Mouse (Mus musculus): ENCODE data around the gene Arsb. TPM values are rescaled to one million over a fixed set of nuclear protein-coding genes. Genes with fewer than 3 reads are reported as not detected.
"Not testable (repeated sequence)": the region's sequence is repeated elsewhere in the genome, so short reads cannot be mapped to it uniquely, and the experiment has no call there.

Arsb gene
- polyA plus RNA-seq, 1 experiment from 2014 or later: 5.4 TPM

DNA sequence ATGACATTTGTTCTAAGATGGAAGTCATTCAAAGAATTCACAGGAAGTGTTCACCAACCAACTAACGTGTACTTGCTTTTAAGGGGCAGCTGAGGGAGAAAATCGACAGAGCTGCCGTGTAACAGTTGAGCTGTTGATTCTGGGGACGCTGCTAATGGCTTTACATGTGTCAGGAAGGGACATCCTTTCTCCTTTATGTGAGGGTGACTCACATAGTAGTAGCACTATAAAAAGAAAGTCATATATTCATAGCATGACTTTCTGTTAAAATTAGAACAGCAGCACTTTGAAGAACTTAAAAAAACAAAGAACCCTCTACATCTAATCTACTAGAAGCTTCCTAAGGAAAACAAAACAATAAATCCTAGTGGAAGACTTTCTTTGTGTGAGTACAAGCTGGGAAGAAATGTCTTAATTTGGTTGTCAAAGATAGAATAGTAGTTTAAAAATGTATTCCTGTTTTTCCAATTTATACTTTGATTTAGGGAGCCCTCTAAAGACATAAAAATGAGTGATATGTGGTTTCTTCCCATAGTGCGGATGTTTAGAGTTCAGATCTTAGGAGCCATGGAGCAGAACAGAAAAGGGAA, 25.7 kb downstream of the Arsb start:
- H3K27ac ChIP-seq (replicated peaks): no peak overlapping the region
- DNase-seq (ENCODE audit: low spot score): no peak
- WGBS: 80% methylated on average over 5 of the region's 5 CpGs
- H3K36me3 ChIP-seq (replicated peaks): peaks cover 5% of the 10 kb centered on the region; the same call in 1 of the 2 replicates
- H3K9me3 ChIP-seq: 0 out of 2 replicates have a peak, but pooled peaks cover 4% of the 10 kb centered on the region
- H3K27me3 ChIP-seq (replicated peaks; ENCODE audit: low read depth, poor library complexity, severe bottlenecking): no peaks in the 10 kb centered on the region
- H3K4me3 ChIP-seq: no peak overlapping the region
- H3K4me1 ChIP-seq: peaks cover 8% of the 10 kb centered on the region

DNA sequence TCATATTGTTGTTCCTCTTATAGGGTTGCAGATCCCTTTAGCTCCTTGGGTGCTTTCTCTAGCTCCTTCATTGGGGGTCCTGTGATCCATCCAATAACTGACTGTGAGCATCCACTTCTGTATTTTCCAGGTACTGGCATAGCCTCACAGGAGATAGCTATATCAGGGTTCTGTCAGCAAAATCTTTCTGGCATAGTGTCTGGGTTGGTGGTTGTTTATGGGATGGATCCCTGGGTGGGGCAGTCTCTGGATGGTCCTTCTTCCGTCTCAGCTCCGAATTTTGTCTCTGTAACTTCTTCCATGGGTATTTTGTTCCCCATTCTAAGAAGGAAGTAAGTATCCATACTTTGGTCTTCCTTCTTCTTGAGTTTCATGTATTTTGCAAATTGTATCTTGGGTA, 38.9 kb downstream of the Arsb start:
- WGBS: 90% methylated on average over 2 of the region's 2 CpGs

DNA sequence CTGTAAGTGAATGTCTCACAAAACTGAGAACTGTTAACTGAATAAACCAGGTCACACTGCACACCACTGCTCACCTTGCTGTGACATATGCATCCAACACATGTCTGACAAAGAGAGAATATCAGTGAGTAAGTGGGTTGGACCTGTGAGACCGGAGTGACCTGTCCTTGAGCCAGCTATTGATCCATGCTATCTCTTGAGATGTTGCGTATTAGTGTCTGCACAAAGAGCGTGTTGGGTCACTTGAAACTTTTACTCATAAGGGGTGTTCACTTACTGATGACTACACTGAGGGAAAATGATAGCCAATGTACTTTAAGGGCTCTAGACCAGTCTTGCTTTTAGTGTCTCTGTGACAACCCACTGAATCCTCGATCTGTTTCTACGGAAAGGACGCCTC, 42.7 kb downstream of the Arsb start:
- no peak for DNase-seq (ENCODE audit: low spot score)
- whole genome bisulfite sequencing: 93% methylated on average over 6 of the region's 6 CpGs
- no peak overlapping the region for H3K27ac ChIP-seq (replicated peaks)
- H3K27me3 ChIP-seq (replicated peaks; ENCODE audit: low read depth, poor library complexity, severe bottlenecking): no peaks in the 10 kb centered on the region; the same call in 1 of the 2 replicates
- peaks cover 6% of the 10 kb centered on the region; the same call in 1 of the 2 replicates for H3K4me1 ChIP-seq
- no peaks in the 10 kb centered on the region for H3K9me3 ChIP-seq
- no peak overlapping the region for H3K4me3 ChIP-seq
- H3K36me3 ChIP-seq (replicated peaks): no peaks in the 10 kb centered on the region

More for the DNA sequence above, 38.9 kb downstream of the Arsb start:
- DNase-seq (ENCODE audit: low spot score); H3K36me3 ChIP-seq (replicated peaks); H3K27me3 ChIP-seq (replicated peaks; ENCODE audit: low read depth, poor library complexity, severe bottlenecking); H3K4me1 ChIP-seq; H3K27ac ChIP-seq (replicated peaks); H3K9me3 ChIP-seq; H3K4me3 ChIP-seq: not testable (repeated sequence)

DNA sequence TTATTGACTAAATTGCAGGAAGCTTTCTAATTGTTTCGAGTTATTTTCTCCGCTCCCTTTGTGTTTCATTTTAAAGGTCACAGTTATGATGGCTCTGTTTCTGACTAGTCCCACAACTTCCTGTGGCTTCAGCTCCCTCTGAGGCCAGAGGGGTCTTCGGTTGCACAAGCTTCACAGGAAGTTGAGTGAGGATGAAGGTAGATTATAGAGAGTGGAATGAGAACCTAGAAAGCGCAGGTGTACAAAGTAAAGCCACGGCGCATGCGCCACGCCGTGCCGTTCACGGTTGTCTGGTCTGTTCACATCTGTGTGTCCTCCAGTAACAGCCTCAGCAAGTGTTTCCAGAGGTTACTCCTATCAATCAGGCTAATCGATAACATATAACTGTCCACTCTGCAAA, 43.2 kb downstream of the Arsb start:
- H3K27me3 ChIP-seq (replicated peaks; ENCODE audit: low read depth, poor library complexity, severe bottlenecking): no peaks in the 10 kb centered on the region; the same call in 1 of the 2 replicates
- no peaks in the 10 kb centered on the region for H3K36me3 ChIP-seq (replicated peaks)
- peaks cover 6% of the 10 kb centered on the region; the same call in 1 of the 2 replicates for H3K4me1 ChIP-seq
- 92% methylated on average over 12 of the region's 12 CpGs for WGBS
- no peak overlapping the region for H3K27ac ChIP-seq (replicated peaks)
- no peak overlapping the region for H3K4me3 ChIP-seq
- H3K9me3 ChIP-seq: no peaks in the 10 kb centered on the region
- DNase-seq (ENCODE audit: low spot score): no peak

DNA sequence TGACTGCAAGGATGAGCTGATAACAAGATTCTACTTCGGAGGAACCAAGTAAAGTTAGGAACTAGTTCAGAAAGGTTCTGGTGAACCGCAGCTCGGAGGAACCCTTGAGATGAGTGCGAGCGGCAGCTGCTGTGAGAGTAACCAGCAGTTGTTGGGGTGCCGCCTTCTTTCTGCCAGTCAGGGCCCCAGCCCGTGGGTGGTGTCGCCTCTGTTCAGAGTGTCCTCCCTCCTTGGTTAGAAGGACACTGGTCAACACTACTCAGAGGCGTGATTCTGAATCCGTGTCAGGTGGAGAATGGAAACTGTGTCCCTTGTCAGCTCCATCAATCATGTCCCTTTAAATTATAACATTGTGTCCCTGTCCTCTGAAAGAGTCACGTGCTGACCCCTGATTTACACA, 43.7 kb downstream of the Arsb start:
- DNase-seq (ENCODE audit: low spot score): no peak
- no peak overlapping the region for H3K4me3 ChIP-seq
- H3K4me1 ChIP-seq: peaks cover 6% of the 10 kb centered on the region; the same call in 1 of the 2 replicates
- no peaks in the 10 kb centered on the region for H3K36me3 ChIP-seq (replicated peaks)
- 89% methylated on average over 11 of the region's 11 CpGs for WGBS
- H3K9me3 ChIP-seq: no peaks in the 10 kb centered on the region
- no peaks in the 10 kb centered on the region; the same call in 1 of the 2 replicates for H3K27me3 ChIP-seq (replicated peaks; ENCODE audit: low read depth, poor library complexity, severe bottlenecking)
- no peak overlapping the region for H3K27ac ChIP-seq (replicated peaks)

DNA sequence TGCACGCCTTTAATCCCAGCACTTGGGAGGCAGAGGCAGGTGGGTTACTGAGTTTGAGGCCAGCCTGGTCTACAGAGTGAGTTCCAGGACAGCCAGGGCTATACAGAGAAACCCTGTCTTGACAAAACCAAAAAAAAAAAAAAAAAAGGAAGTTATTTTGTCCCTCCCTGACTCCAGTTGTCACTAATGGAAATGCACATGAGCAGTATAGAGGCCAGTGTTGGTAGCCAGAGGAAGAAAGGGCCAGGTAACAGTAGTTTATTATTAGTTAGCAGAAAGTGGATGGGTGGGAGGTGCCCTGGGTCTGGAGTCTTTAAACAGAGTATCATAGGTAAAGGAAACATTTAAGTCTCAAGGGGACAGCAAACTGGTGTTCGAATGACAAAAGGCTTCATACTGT, 44.7 kb downstream of the Arsb start:
- H3K27ac ChIP-seq (replicated peaks): no peak overlapping the region
- no peak for DNase-seq (ENCODE audit: low spot score)
- no peaks in the 10 kb centered on the region for H3K9me3 ChIP-seq
- no peak overlapping the region for H3K4me3 ChIP-seq
- peaks cover 6% of the 10 kb centered on the region; the same call in 1 of the 2 replicates for H3K4me1 ChIP-seq
- H3K36me3 ChIP-seq (replicated peaks): no peaks in the 10 kb centered on the region
- 87% methylated on average over 2 of the region's 2 CpGs for WGBS
- H3K27me3 ChIP-seq (replicated peaks; ENCODE audit: low read depth, poor library complexity, severe bottlenecking): no peaks in the 10 kb centered on the region; the same call in 1 of the 2 replicates

DNA sequence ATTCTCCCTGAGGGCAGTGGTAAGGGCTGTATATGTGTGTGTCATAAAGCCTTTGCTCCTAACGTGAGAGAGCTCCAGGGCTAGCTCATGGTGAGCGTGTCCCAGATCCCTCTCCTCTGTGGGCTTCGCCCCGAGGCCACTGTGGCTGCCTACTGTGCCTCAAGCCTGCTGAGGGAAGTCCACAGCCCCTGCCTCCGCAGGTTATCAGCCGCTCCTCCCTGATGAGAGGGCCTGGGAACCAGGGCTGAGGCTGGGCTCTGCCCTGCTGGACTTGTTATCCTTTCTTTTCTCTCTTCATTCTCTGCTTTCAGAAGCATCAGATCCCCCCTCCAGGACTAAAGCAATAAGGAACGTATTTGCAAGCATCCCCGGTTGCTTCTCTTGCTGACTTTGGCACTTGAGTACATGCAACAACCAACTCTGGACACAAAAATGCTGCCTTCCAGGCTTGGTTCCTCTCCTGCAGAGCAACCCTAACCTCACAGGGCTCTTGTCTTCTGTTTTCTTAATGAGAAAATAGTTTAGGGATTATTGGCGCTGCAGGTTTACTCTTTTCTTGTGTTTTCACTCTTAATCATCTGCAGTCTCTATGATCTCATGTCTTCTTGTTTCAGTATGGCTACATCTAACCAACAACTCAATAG, 45.4 kb downstream of the Arsb start:
- Histone ChIP-seq H3K4me3 (no peak overlapping the region), H3K27ac (replicated peaks) (no peak overlapping the region; the same call in 1 of the 2 replicates), H3K27me3 (replicated peaks; ENCODE audit: low read depth, poor library complexity, severe bottlenecking) (no peaks in the 10 kb centered on the region; the same call in 1 of the 2 replicates), H3K36me3 (replicated peaks) (no peaks in the 10 kb centered on the region), H3K4me1 (peaks cover 6% of the 10 kb centered on the region; the same call in 1 of the 2 replicates), H3K9me3 (no peaks in the 10 kb centered on the region)
- no peak for DNase-seq (ENCODE audit: low spot score)
- 35% methylated on average over 9 of the region's 9 CpGs for WGBS

DNA sequence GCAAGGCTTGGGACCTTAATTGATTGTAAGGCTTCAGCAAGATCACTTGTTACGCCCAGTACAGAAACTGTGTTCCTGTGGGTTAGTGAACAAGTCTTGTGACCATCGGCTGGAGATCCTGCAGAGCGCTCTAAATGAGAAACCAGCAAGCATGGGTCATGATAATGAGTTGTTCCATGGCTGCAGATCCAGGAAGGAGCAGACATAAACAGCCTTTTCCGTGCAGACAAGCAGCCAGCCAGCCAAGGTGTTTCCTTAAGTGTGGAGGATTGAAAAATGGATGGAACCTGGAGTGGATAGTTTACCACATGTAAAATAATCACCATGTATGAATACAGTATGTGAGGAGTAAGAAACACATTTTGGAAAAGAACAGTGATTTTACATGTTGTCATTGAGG, 48.7 kb downstream of the Arsb start:
- Histone ChIP-seq H3K36me3 (replicated peaks) (no peaks in the 10 kb centered on the region), H3K4me3 (no peak overlapping the region), H3K9me3 (no peaks in the 10 kb centered on the region), H3K27me3 (replicated peaks; ENCODE audit: low read depth, poor library complexity, severe bottlenecking) (no peaks in the 10 kb centered on the region; the same call in 1 of the 2 replicates), H3K4me1 (peaks cover 6% of the 10 kb centered on the region; the same call in 1 of the 2 replicates), H3K27ac (replicated peaks) (no peak overlapping the region)
- 90% methylated on average over 4 of the region's 4 CpGs for WGBS
- DNase-seq (ENCODE audit: low spot score): no peak

DNA sequence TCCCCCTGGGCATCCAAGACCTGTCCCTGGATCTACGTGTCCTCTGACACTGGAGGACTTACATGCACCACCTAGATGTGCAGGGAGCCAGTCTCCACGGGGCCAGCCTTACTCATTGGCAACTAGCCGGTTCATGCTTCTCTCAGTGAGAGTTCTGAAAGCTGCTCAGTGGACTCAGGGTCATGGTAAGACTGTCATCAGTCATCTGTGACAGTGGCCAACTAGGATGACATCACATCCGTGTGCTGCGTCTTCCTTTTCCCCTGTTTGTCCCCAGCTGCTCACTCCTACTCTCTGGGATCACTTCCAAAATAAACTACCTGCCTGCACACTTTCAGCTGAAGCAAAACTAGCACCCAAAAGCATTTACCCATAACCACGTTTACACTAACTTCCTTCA, 50.6 kb downstream of the Arsb start:
- Histone ChIP-seq H3K27me3 (replicated peaks; ENCODE audit: low read depth, poor library complexity, severe bottlenecking) (no peaks in the 10 kb centered on the region), H3K4me1 (peaks cover under 1% of the 10 kb centered on the region; the same call in 1 of the 2 replicates), H3K9me3 (no peaks in the 10 kb centered on the region), H3K27ac (replicated peaks) (no peak overlapping the region), H3K36me3 (replicated peaks) (no peaks in the 10 kb centered on the region), H3K4me3 (no peak overlapping the region)
- DNase-seq (ENCODE audit: low spot score): no peak
- 82% methylated on average over 6 of the region's 6 CpGs for WGBS

DNA sequence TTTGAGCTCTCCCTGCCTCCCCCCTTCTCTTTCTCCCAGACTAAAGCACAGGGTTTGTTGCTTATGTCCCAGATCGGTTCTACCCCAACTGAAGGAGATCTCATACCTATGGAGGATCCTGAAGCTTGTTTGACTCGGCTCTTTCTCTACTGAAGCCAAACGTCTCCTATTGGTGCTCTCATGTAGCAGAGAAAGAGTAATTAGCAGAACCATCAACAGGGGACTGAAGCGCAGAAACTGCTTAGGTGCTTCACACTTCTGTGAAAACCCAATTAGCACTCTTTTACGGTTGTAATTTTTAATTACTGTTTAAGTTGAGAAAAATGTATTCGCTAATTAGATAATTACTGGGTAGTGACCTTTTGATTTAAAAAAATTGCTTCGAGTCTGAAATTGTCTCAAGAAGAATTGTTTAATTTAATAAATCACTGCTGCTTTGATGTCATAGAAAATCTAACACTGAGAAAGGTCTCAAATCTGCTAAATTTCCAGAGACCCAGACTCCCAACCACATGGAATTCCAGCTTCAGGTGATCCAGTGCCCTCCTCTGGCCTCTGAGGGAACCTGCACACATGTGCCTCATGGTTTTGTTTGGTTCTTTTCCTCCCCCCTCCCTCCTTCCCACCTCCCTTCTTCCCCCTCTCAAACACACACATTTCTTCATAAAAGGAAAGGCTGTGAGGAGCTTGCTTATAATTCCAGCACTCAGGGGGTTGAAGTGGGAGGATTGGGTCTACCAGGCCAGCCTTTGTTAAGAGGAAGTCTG, 54.5 kb downstream of the Arsb start:
- Histone ChIP-seq H3K36me3 (replicated peaks) (no peaks in the 10 kb centered on the region), H3K27me3 (replicated peaks; ENCODE audit: low read depth, poor library complexity, severe bottlenecking) (no peaks in the 10 kb centered on the region), H3K9me3 (no peaks in the 10 kb centered on the region), H3K4me1 (peaks cover 8% of the 10 kb centered on the region), H3K4me3 (no peak overlapping the region), H3K27ac (replicated peaks) (no peak overlapping the region)
- WGBS: 84% methylated on average over 7 of the region's 7 CpGs
- DNase-seq (ENCODE audit: low spot score): no peak

DNA sequence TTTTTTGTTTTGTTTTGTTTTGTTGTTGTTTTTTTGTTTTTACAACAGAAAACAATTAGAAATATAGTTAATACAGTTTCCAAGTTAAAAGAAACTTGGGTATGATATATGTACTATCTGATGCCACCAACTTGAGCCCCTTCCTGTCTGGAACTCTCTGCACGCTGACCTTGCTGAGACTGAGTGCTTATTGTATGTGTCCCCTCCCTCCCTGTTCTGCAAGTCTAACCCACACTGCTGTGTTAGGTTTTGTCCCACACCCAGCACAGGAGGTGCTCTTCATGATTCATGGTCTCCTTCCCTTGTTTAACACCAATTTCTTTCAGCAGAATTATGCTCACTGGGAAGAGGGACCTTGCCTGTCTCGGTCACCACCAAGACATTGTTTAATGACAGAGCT, 56.3 kb downstream of the Arsb start:
- DNase-seq (ENCODE audit: low spot score): no peak
- WGBS: 72% methylated on average over 2 of the region's 2 CpGs
- H3K36me3 ChIP-seq (replicated peaks): no peaks in the 10 kb centered on the region

DNA sequence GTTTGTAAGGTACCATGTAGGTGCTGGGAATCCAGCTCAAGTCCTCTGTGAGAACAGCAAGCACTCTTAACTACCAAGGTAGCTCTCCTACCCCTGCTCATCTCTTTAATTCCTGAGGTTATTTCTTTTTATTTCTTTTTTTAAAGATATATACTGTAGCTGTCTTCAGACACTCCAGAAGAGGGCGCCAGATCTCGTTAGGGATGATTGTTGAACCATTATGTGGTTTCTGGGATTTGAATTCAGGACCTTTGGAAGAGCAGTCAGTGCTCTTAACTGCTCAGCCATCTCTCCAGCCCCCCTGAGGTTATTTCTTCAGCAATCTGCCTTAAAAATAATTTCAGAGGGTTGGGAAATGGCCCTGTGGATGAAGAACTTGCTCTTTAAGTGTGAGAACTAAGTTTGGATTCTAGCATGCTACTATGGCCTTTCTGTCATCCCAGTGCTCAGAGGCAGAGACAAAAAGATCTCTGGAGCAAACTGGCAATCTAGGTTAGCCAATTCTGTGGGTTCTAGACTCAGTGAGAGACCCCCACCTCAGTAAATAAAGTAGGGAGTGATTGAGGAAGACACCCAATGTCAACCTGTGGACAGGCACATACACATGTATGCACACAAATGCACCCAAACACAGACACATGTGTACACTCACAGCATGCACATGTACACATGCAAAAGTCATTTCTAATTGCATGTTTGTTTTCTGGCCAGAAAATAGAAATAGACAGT, 58.3 kb downstream of the Arsb start:
- 61% methylated on average over 2 of the region's 2 CpGs for WGBS
- Histone ChIP-seq H3K36me3 (replicated peaks) (no peaks in the 10 kb centered on the region), H3K9me3 (peaks cover 4% of the 10 kb centered on the region; the same call in 1 of the 2 replicates), H3K27ac (replicated peaks) (no peak overlapping the region), H3K4me1 (peaks cover 8% of the 10 kb centered on the region), H3K4me3 (no peak overlapping the region), H3K27me3 (replicated peaks; ENCODE audit: low read depth, poor library complexity, severe bottlenecking) (no peaks in the 10 kb centered on the region)
- no peak for DNase-seq (ENCODE audit: low spot score)

More for the DNA sequence above, 56.3 kb downstream of the Arsb start:
- Histone ChIP-seq H3K4me3 (no peak overlapping the region), H3K27me3 (replicated peaks; ENCODE audit: low read depth, poor library complexity, severe bottlenecking) (no peaks in the 10 kb centered on the region), H3K4me1 (peaks cover 8% of the 10 kb centered on the region), H3K27ac (replicated peaks) (no peak overlapping the region), H3K9me3 (no peaks in the 10 kb centered on the region; the same call in 1 of the 2 replicates)

Measured in embryonic facial prominence, embryonic 10.5 days (tissue).